Mouse (Mus musculus) midbrain, embryonic 12.5 days (tissue): ENCODE measurements at regions not wholly inside any gene's neighbourhood (a gene's known extent, or its start where the extent isn't known, plus 50 kb on each side); places are given as distances from the start of the nearest gene placed in this dataset.
A peak's percentile ranks its signal among the peaks of the same experiment; 100 is the strongest.
"Not testable (repeated sequence)": the region's sequence is repeated elsewhere in the genome, so short reads cannot be mapped to it uniquely, and the experiment has no call there.

ENCODE experiments used
- ATAC-seq: fragments of 200-750 bp; cut with Nextera tagmentation; 2 replicates; pipeline ENCODE4 v1.8.0; 2017; ENCODE audit warnings: low read depth, moderate TSS enrichment, moderate library complexity; ENCODE audit not compliant: low FRiP score
- H3K27ac ChIP-seq: fragments of 300-500 bp; sonication (generic); replicated peaks from 2 replicates; pipeline ENCODE4 v1.5.1; 2016; ENCODE audit warnings: mild to moderate bottlenecking
- H3K27me3 ChIP-seq: fragments of 300-500 bp; sonication (generic); 2 replicates; pipeline ENCODE4 v1.6.1; 2016; ENCODE audit warnings: mild to moderate bottlenecking
- H3K36me3 ChIP-seq: fragments of 300-500 bp; sonication (generic); 2 replicates; pipeline ENCODE4 v1.6.1; 2016
- H3K4me1 ChIP-seq: fragments of 300-500 bp; sonication (generic); 2 replicates; pipeline ENCODE4 v1.6.1; 2016
- H3K4me2 ChIP-seq: fragments of 300-500 bp; sonication (generic); replicated peaks from 2 replicates; pipeline ENCODE4 v1.6.1; 2016; ENCODE audit warnings: mild to moderate bottlenecking, moderate library complexity
- H3K4me3 ChIP-seq: fragments of 300-500 bp; sonication (generic); 2 replicates; pipeline ENCODE4 v1.5.1; 2016; ENCODE audit warnings: mild to moderate bottlenecking
- H3K9ac ChIP-seq: fragments of 300-500 bp; sonication (generic); replicated peaks from 2 replicates; pipeline ENCODE4 v1.6.1; 2016; ENCODE audit warnings: mild to moderate bottlenecking, moderate library complexity
- H3K9me3 ChIP-seq: fragments of 300-500 bp; sonication (generic); 2 replicates; pipeline ENCODE4 v1.6.1; 2016; ENCODE audit warnings: mild to moderate bottlenecking
- WGBS: fragments of 180-500 bp; shearing (Covaris S2); methylation state at CpG from one replicate; pipeline ENCODE4 v1.1.7; 2016; 5-methylcytosine and 5-hydroxymethylcytosine counted together

DNA sequence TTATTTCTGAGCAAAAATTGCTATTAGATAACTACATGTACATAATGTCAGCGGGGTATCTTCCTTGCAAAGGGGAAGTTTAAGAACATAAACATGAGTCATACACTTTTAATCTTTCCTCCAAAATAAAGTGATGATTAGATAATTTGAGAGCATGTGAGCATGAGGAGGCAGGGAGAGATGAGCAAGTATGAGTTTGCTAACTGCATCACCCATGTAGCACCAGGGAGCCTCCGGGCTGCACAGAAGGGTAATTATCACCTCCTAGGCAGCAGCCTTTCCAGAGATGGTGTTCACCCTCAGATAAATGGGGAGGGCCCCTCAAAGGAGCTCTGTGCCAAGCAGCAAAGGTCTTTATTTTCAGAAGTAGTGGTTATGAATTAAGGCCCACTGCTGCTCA is 568.1 kb upstream of the G6pd2 start:
- Histone ChIP-seq H3K27me3 (no peaks in the 10 kb centered on the region), H3K36me3 (no peaks in the 10 kb centered on the region), H3K9ac (no peak overlapping the region), H3K4me2 (no peak overlapping the region), H3K27ac (no peak overlapping the region), H3K9me3 (no peaks in the 10 kb centered on the region), H3K4me1 (no peaks in the 10 kb centered on the region), H3K4me3 (no peak overlapping the region)
- WGBS: 81% methylated on average over 2 of the region's 2 CpGs
- no peak; the same call in 1 of the 2 replicates for ATAC-seq

- not testable (repeated sequence) for H3K4me3 ChIP-seq, H3K36me3 ChIP-seq, H3K9ac ChIP-seq, H3K27me3 ChIP-seq, ATAC-seq, H3K9me3 ChIP-seq, H3K4me2 ChIP-seq, H3K27ac ChIP-seq, H3K4me1 ChIP-seq
- 89% methylated on average over 15 of the region's 15 CpGs for whole genome bisulfite sequencing
These were observed 520.1 kb upstream of the G6pd2 start for GRCm38 (mm10) chr5:61288506-61288905.

GRCm38 (mm10) chr5:61314951-61315350 is 493.7 kb upstream of the G6pd2 start:
- Histone ChIP-seq H3K9me3 (no peaks in the 10 kb centered on the region), H3K27me3 (no peaks in the 10 kb centered on the region), H3K4me3 (no peak overlapping the region), H3K4me1 (no peaks in the 10 kb centered on the region), H3K36me3 (no peaks in the 10 kb centered on the region), H3K9ac (no peak overlapping the region), H3K4me2 (no peak overlapping the region), H3K27ac (no peak overlapping the region)
- ATAC-seq: no peak
- WGBS: 81% methylated on average over 5 of the region's 5 CpGs

DNA sequence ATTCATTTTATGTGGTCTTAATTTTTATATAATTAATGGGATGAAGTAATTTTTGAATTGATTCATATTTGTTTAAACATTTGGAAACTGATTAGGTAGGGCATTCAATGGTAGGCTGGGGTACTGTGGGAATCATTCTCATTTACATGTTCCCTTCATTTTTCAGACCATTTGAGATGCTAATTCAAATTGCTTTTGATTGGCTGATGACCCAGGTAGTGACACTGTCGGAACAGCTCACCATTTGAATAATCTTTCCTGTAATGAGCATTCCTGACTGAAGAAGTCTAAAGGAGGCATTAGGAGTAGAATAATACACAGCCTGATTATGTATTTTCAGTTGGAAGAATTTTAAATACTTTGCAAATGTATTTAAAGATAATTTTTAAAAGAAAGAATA is 457.2 kb upstream of the G6pd2 start:
- Histone ChIP-seq H3K36me3 (no peaks in the 10 kb centered on the region), H3K27me3 (no peaks in the 10 kb centered on the region)
- WGBS: 51% methylated on average over 1 of the region's 1 CpGs

DNA sequence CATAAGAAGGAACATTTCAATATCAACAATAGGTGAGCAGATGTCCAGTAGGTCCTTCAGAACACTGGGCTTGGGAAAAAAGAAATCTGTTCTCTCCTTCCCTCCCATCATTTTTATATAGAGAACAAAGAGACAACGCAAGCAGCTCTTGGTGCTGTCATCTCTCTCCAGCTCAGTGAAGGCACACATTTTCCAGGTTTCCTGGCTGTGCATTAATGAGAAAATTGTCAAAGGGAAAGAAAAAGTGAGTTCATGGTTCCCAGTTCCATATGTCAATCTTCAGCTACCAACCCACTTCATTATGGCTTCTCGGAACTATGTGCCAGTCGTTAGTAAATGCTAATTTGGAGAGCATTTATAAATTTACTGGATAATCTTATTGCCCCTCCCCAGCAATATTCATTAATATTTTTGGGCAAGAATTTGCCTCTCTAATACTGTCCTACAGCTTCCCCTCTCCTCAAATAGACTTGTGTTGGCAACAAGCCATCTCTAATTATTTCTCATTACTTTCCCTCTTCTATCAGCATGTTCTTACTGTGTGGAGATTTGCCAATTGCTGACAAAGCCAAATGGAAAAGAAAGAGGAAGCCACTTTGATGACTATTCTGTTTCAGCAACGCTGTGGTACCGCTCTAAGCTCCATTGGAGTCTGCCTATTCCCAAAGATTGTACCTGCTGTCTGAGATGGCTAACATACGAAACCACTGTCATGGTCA is 453.2 kb upstream of the G6pd2 start:
- H3K27me3 ChIP-seq: no peaks in the 10 kb centered on the region
- H3K9me3 ChIP-seq: no peaks in the 10 kb centered on the region
- H3K9ac ChIP-seq: no peak overlapping the region
- no peak overlapping the region for H3K4me2 ChIP-seq
- H3K4me3 ChIP-seq: no peak overlapping the region
- H3K36me3 ChIP-seq: no peaks in the 10 kb centered on the region
- peak; percentile 41; the same call in 1 of the 2 replicates for ATAC-seq
- 92% methylated on average over 6 of the region's 6 CpGs for WGBS
- no peaks in the 10 kb centered on the region for H3K4me1 ChIP-seq
- no peak overlapping the region for H3K27ac ChIP-seq

More for the DNA sequence above, 457.2 kb upstream of the G6pd2 start:
- H3K4me1 ChIP-seq: no peaks in the 10 kb centered on the region
- ATAC-seq: peak; percentile 54
- no peak overlapping the region for H3K4me2 ChIP-seq
- no peak overlapping the region for H3K9ac ChIP-seq
- no peak overlapping the region for H3K4me3 ChIP-seq
- no peak overlapping the region for H3K27ac ChIP-seq
- H3K9me3 ChIP-seq: no peaks in the 10 kb centered on the region

GRCm38 (mm10) chr5:61372901-61373300 is 435.7 kb upstream of the G6pd2 start:
- no peak overlapping the region for H3K4me3 ChIP-seq
- no peak overlapping the region for H3K4me2 ChIP-seq
- WGBS: 71% methylated on average over 1 of the region's 1 CpGs
- no peak overlapping the region for H3K9ac ChIP-seq
- H3K36me3 ChIP-seq: no peaks in the 10 kb centered on the region
- ATAC-seq: peak; percentile 70; the same call in 1 of the 2 replicates
- H3K27ac ChIP-seq: no peak overlapping the region
- H3K27me3 ChIP-seq: no peaks in the 10 kb centered on the region
- H3K9me3 ChIP-seq: no peaks in the 10 kb centered on the region
- no peaks in the 10 kb centered on the region for H3K4me1 ChIP-seq

DNA sequence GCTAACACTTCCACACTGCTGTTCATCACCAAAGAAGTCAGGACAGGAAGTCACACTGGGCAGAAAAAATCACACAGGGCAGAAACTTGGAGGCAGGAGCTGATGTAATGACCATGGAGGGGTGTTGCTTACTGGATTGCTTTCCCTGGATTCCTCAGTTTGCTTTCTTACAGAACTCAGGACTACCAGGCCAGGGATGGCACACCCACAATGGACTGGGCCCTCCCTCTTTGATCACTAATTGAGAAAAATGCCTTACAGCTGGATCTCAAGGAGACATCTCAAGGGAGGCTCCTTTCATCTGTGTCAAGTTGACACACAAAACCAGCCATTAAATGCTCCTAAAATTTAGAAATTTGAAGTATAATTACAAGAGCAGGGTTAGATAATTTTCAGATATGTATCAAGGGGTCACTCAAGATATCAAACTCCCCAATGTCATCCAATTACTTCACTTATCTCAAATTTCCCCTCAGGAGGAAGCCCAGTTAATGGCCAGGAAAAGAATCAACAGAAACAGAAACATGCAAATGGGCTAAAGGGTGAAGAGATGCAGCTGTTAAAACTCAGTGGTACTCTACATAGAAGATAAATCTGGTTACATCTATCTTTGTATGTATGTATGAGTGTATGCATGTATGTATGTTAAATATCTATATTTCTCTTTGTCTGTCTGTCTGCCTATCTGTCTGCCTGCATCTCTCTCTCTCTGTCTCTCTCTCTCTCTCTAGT is 413.5 kb upstream of the G6pd2 start:
- Histone ChIP-seq H3K27me3 (no peaks in the 10 kb centered on the region), H3K36me3 (no peaks in the 10 kb centered on the region), H3K4me1 (no peaks in the 10 kb centered on the region), H3K9me3 (no peaks in the 10 kb centered on the region), H3K4me3 (no peak overlapping the region), H3K4me2 (no peak overlapping the region), H3K27ac (no peak overlapping the region), H3K9ac (no peak overlapping the region)
- no peak for ATAC-seq
